Mouse (Mus musculus) spleen, postnatal 4 days (tissue): ENCODE data around the gene Gm13128.
"Not testable (repeated sequence)": the region's sequence is repeated elsewhere in the genome, so short reads cannot be mapped to it uniquely, and the experiment has no call there.

ENCODE experiments used
- DNase-seq, 2 experiments: peaks; one replicate each; pipeline ENCODE4 v3.0.0; 2022; ENCODE audit warnings: low spot score in 2 of 2

The Gm13128 gene

DNA sequence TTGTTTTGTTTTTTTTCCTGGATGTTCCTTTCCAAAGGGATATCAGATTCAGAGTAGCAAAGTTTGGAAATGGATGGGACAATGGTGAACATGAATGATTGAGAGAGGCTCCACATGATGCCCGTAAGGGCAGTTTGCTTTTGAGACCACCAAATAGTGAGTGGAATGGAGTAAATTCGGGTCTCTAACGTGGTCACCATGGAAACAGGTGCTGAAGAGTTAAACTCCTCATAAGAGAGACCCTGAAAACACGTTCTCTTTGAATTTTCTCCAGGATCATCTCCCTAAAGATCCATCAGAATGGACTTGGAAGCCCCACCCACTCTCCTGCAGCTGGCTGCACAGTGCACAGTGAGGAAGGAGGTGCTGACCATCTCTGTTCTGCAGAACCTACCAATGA, at the start of gene Gm13128:
TSS of gene Gm13128 (plus strand) at position 301 of the 400 bp plus-strand sequence.
- not testable (repeated sequence) for DNase-seq

DNA sequence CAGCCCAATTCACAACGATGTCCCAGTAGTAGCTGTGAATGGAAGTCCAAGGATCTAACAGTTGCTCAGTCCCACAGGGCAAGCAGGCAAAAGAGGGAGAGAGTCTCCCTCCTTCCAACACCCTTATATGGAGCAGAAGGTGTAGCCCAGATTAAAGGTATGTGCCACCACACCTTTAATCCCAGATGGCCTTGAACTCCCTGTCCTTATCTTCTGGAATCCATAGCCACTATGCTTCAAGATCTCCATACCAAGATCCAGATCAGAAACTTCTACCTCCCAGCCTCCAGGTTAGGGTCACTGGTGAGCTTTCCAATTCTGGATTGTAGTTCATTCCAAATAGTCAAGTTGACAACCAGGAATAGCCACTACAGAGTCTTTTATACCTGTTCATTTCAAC, 49.7 kb upstream of the Gm13128 start, which contains the start of gene Pramel5:
TSS of gene Pramel5 (minus strand) at position 101 of the 400 bp plus-strand sequence.
- DNase-seq, result not testable (repeated sequence)

DNA sequence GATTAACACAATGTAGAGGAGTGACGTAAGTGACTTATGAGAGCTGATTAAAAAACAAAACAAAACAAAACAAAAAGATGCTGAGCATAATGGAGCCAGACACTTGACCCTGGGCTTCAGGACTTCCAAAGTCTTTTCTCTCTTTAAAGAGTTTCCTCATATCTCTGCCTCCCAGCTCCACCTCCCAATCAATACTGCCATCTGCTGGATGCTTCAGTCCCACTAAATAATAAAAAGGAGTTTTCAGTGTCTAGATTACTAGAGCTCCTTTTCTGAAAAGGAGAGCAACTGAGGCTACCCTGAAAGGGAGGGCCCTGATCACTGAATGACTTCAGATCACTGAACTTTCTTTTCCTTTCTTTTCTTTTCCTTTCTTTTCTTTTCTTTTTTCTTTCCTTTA, 30.6 kb upstream of the Gm13128 start:
- DNase-seq, result not testable (repeated sequence)

DNA sequence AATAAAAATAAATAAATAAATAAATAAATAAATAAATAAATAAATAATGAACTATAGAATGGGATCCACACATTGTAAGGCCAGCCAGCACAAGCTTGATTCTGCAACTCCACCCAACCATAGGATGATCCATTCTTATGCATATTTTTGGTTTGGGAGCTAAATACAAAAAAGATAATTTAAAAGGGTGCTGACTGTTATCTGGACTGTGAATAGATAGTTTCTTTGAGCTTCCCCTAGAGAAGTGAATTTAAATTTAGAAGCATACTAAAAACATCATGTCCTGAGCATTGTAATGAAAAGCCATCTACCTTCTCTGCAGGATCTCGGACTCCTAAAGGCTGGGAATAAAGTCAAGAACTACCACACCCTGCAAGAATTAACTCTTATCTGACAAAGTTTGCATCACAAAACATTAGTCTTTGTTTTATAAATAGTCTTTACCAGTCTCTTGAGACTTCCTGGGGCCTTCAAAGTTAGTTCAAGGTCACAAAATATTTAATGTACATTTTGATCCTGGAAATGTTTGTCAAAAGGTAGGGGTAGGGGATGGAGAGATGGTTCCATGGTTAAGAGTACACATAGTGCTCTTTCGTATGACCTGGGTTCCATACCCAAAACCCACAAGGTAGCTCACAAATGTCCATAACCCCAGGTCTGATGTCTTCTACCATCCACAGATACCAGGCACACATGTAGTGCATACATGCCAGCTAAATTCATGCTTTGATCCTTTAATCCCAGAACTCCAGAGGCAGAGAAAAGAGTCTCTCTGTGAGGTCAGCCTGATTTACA, 17.2 kb upstream of the Gm13128 start:
- not testable (repeated sequence) for DNase-seq

- DNase-seq, result not testable (repeated sequence)
Observed at GRCm38 (mm10) chr4:144335856-144336255, 5.8 kb downstream of the Gm13128 start.

- not testable (repeated sequence) for DNase-seq
Observed at GRCm38 (mm10) chr4:144357642-144358041, 27.6 kb downstream of the Gm13128 start, which contains the start of gene Gm13119. Gm13119 (plus strand) TSS chr4:144357942.

DNA sequence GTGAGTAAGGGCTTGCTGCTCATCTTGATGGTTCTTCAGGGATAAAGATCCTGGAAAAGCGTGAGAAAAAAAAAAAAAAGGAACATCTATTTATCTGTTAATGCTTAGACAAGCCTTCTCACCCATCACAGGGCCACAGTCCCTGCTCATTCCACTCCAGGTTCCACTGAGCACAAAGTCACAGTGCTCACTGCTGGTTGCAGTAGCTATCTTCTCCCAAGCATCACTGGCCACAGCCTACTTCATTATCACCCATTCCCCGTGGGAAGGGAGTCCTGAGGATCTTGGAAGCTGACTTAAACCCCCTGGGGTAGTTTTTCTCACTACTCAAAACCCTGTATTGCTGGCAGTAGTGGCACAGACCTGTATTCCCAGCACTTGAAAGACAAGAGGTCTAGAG, 47.9 kb downstream of the Gm13128 start, which contains the start of gene Pramef20:
TSS of gene Pramef20 (minus strand) at position 23 of the 400 bp plus-strand sequence.
- DNase-seq, result no peak
